Mouse (Mus musculus) cerebellum, adult (tissue): Measurements from ENCODE around the gene 1700015F17Rik.

ENCODE experiments used
- ATAC-seq: cut with Nextera tagmentation; 2 replicates; pipeline ENCODE4 v1.9.2; 2017; ENCODE audit warnings: mild to moderate bottlenecking, moderate library complexity, mixed read lengths; ENCODE audit not compliant: insufficient number of reproducible peaks, low FRiP score, low TSS enrichment

1700015F17Rik gene

GRCm38 (mm10) chr5:5479043-5479442, at the start of gene 1700015F17Rik:
Gene 1700015F17Rik, minus strand, starts transcription at chr5:5479143.
- no peak for ATAC-seq

GRCm38 (mm10) chr5:5515411-5515810, 36.5 kb upstream of the 1700015F17Rik start:
- ATAC-seq = no peak

- peak; percentile 96 for ATAC-seq
Measured at GRCm38 (mm10) chr5:5514196-5515076, 35.5 kb upstream of the 1700015F17Rik start, which contains the start of gene Cldn12. Gene Cldn12, minus strand, starts transcription at chr5:5514958.

- no peak for ATAC-seq
Measured at GRCm38 (mm10) chr5:5511401-5511800, 32.5 kb upstream of the 1700015F17Rik start.

GRCm38 (mm10) chr5:5510989-5511388, 32.0 kb upstream of the 1700015F17Rik start:
- no peak for ATAC-seq

GRCm38 (mm10) chr5:5510304-5510887, 31.5 kb upstream of the 1700015F17Rik start:
- no peak for ATAC-seq

GRCm38 (mm10) chr5:5508231-5508630, 29.3 kb upstream of the 1700015F17Rik start:
- ATAC-seq = peak; percentile 32

GRCm38 (mm10) chr5:5507701-5508225, 28.8 kb upstream of the 1700015F17Rik start:
- peak; percentile 82 for ATAC-seq

GRCm38 (mm10) chr5:5504456-5504855, 25.5 kb upstream of the 1700015F17Rik start:
- ATAC-seq = no peak

GRCm38 (mm10) chr5:5503381-5503780, 24.4 kb upstream of the 1700015F17Rik start:
- no peak for ATAC-seq

GRCm38 (mm10) chr5:5501583-5501982, 22.6 kb upstream of the 1700015F17Rik start:
- ATAC-seq = no peak

GRCm38 (mm10) chr5:5496393-5496792, 17.4 kb upstream of the 1700015F17Rik start:
- no peak for ATAC-seq

- no peak for ATAC-seq
Measured at GRCm38 (mm10) chr5:5495042-5495441, 16.1 kb upstream of the 1700015F17Rik start.

- ATAC-seq = peak; percentile 55
Measured at GRCm38 (mm10) chr5:5494269-5495005, 15.5 kb upstream of the 1700015F17Rik start.

- no peak for ATAC-seq
Measured at GRCm38 (mm10) chr5:5492163-5492562, 13.2 kb upstream of the 1700015F17Rik start.

- ATAC-seq = no peak
Measured at GRCm38 (mm10) chr5:5486071-5486470, 7.1 kb upstream of the 1700015F17Rik start.

- no peak for ATAC-seq
Measured at GRCm38 (mm10) chr5:5483254-5483858, 4.4 kb upstream of the 1700015F17Rik start.

- ATAC-seq = no peak
Measured at GRCm38 (mm10) chr5:5481662-5482061, 2.7 kb upstream of the 1700015F17Rik start.

GRCm38 (mm10) chr5:5476133-5476532, 2.8 kb downstream of the 1700015F17Rik start:
- ATAC-seq = no peak

- no peak for ATAC-seq
Measured at GRCm38 (mm10) chr5:5465256-5465655, 13.7 kb downstream of the 1700015F17Rik start.
